Mouse (Mus musculus): ENCODE measurements around the gene Col8a2. TPM values are rescaled to one million over a fixed set of nuclear protein-coding genes. Genes with fewer than 3 reads are reported as not detected.

Col8a2 gene
- polyA plus RNA-seq, 1 experiment from 2014 or later, result 8.1 TPM

DNA sequence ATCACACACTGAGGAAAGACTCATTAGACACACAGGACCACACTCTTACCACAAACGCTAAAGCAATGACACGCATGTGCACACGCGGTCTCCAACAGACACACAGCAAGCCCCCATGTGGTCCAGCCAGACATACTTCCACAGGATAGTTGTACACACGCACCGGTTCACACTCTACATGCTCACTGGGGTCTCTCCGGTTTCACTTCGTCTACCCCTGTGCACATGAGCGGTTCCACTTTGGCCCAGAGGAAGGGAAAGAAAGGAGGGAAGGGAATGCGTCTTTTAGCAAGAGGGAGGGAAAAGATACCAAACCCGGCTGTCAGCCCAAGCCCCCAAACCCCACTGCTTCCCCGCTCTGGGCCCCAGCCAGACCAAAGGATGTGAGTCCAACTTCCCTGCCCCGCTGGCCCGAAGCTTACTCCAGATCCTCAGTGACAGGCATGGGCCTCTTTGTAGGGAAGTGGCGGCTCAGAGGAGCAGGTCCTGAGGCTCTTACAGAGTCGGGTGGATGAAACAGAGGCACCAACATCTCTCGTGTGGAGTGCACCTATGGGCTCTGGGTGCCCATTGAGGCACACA, 1.6 kb downstream of the Col8a2 start:
- WGBS, result 40% methylated on average over 17 of the region's 17 CpGs
- peak overlapping the region; percentile 19; the same call in 1 of the 2 replicates for H3K4me2 ChIP-seq
- ATAC-seq (ENCODE audit: low FRiP score, low read depth), result no peak
- H3K36me3 ChIP-seq, result no peaks in the 10 kb centered on the region
- H3K4me1 ChIP-seq (replicated peaks), result peaks cover 18% of the 10 kb centered on the region
- H3K27me3 ChIP-seq, result peaks cover 51% of the 10 kb centered on the region
- no peak overlapping the region for H3K27ac ChIP-seq (replicated peaks)
- H3K9me3 ChIP-seq, result no peaks in the 10 kb centered on the region
- no peak overlapping the region for H3K4me3 ChIP-seq
- H3K9ac ChIP-seq, result no peak overlapping the region

GRCm38 (mm10) chr4:126290314-126290713, 3.7 kb downstream of the Col8a2 start:
- Histone ChIP-seq H3K27me3 (peaks cover 47% of the 10 kb centered on the region), H3K9ac (no peak overlapping the region), H3K27ac (replicated peaks) (no peak overlapping the region), H3K9me3 (no peaks in the 10 kb centered on the region), H3K4me3 (no peak overlapping the region), H3K36me3 (no peaks in the 10 kb centered on the region), H3K4me1 (replicated peaks) (peaks cover 18% of the 10 kb centered on the region), H3K4me2 (no peak overlapping the region)
- WGBS, result 79% methylated on average over 8 of the region's 8 CpGs
- ATAC-seq (ENCODE audit: low FRiP score, low read depth), result no peak

DNA sequence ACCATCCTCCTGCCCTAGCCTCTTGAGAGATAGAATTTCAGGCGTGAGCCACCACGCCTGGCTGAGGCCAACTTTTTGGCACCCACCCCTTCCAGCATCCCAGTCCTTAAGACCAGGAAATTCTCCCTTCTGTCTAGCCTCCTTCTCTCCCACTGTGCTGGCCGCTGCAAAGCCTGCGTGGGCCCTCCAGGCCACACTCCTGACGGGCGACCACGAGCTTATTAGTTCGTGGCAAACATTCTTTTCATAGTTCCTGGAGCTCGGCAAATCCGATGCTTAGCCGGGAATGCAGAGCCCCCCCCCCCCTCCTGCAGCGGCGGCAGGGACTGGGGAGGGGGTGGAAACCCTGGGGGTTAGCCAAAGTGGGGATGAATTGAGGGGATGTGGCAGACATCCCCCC, 4.6 kb downstream of the Col8a2 start:
- Histone ChIP-seq H3K27ac (replicated peaks) (no peak overlapping the region), H3K9ac (no peak overlapping the region), H3K27me3 (peaks cover 49% of the 10 kb centered on the region), H3K4me1 (replicated peaks) (peaks cover 19% of the 10 kb centered on the region), H3K4me2 (no peak overlapping the region), H3K9me3 (no peaks in the 10 kb centered on the region), H3K36me3 (no peaks in the 10 kb centered on the region), H3K4me3 (no peak overlapping the region)
- 36% methylated on average over 13 of the region's 13 CpGs for WGBS
- no peak for ATAC-seq (ENCODE audit: low FRiP score, low read depth)

GRCm38 (mm10) chr4:126295152-126295551, 8.6 kb downstream of the Col8a2 start:
- no peaks in the 10 kb centered on the region for H3K36me3 ChIP-seq
- WGBS, result 77% methylated on average over 6 of the region's 6 CpGs
- peaks cover 46% of the 10 kb centered on the region for H3K27me3 ChIP-seq
- no peak for ATAC-seq (ENCODE audit: low FRiP score, low read depth)
- H3K4me2 ChIP-seq, result no peak overlapping the region
- H3K9me3 ChIP-seq, result no peaks in the 10 kb centered on the region
- no peak overlapping the region for H3K27ac ChIP-seq (replicated peaks)
- no peak overlapping the region for H3K4me3 ChIP-seq
- no peak overlapping the region for H3K9ac ChIP-seq
- peaks cover 13% of the 10 kb centered on the region for H3K4me1 ChIP-seq (replicated peaks)

- WGBS, result 40% methylated on average over 4 of the region's 4 CpGs
- no peak overlapping the region for H3K9ac ChIP-seq
- ATAC-seq (ENCODE audit: low FRiP score, low read depth), result no peak
- no peak overlapping the region for H3K4me3 ChIP-seq
- H3K4me2 ChIP-seq, result 0 out of 2 replicates have a peak overlapping the region, but pooled peaks have one; percentile 66
- no peaks in the 10 kb centered on the region for H3K9me3 ChIP-seq
- peaks cover 17% of the 10 kb centered on the region for H3K4me1 ChIP-seq (replicated peaks)
- H3K27me3 ChIP-seq, result peaks cover 54% of the 10 kb centered on the region
- H3K36me3 ChIP-seq, result no peaks in the 10 kb centered on the region
- no peak overlapping the region for H3K27ac ChIP-seq (replicated peaks)
Measured at GRCm38 (mm10) chr4:126295937-126296336, 9.3 kb downstream of the Col8a2 start.

GRCm38 (mm10) chr4:126296617-126297101, 10.1 kb downstream of the Col8a2 start:
- Histone ChIP-seq H3K9ac (peak overlapping the region; percentile 44), H3K36me3 (no peaks in the 10 kb centered on the region), H3K4me1 (replicated peaks) (peaks cover 24% of the 10 kb centered on the region), H3K4me2 (peak overlapping the region; percentile 66), H3K27me3 (peaks cover 61% of the 10 kb centered on the region), H3K27ac (replicated peaks) (no peak overlapping the region), H3K4me3 (peak overlapping the region; percentile 32), H3K9me3 (no peaks in the 10 kb centered on the region)
- peak; percentile 47 for ATAC-seq (ENCODE audit: low FRiP score, low read depth)
- under 1% methylated on average over 34 of the region's 34 CpGs for WGBS

DNA sequence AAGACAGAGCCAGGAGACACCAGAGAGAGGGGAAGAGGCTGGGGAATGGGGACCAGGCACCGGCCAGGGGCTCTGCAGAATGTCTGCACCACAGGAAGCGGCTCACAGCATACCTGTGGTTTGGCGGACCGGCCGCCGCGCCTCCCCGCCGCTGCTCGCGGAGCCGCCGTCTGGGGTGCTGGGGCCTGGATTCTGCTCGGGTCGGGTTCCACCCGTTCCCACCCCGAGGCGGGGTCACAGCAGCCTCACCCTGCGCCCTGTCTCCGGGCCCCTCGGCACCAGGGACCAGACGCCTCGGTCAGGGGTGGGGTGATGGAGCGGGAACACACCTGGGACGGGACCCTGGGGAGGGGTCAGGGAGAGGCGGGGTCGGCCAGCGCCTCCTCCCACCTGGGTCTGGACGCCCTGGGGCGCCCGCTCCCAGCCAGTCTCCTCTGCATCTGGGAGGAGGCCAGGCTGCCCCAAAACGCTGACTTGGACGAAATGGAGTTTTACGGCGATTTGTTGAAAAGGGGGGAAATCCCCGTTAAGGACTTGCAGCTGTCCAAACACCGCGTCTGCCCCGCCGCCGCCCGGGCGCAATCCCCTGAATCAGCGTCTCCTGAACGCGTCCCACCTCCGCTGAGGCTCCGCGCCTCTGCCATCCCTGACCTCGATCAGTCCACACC, 14.5 kb downstream of the Col8a2 start:
- Histone ChIP-seq H3K36me3 (no peaks in the 10 kb centered on the region), H3K9me3 (no peaks in the 10 kb centered on the region), H3K27ac (replicated peaks) (no peak overlapping the region), H3K4me2 (peak overlapping the region; percentile 51), H3K27me3 (peaks cover 68% of the 10 kb centered on the region), H3K4me1 (replicated peaks) (peaks cover 30% of the 10 kb centered on the region), H3K9ac (0 out of 2 replicates have a peak overlapping the region, but pooled peaks have one; percentile 18), H3K4me3 (peak overlapping the region; percentile 24)
- ATAC-seq (ENCODE audit: low FRiP score, low read depth), result no peak
- WGBS, result 2% methylated on average over 50 of the region's 50 CpGs

GRCm38 (mm10) chr4:126301584-126302309, 15.2 kb downstream of the Col8a2 start:
- no peaks in the 10 kb centered on the region for H3K9me3 ChIP-seq
- peaks cover 63% of the 10 kb centered on the region for H3K27me3 ChIP-seq
- peak overlapping the region; percentile 51 for H3K4me2 ChIP-seq
- ATAC-seq (ENCODE audit: low FRiP score, low read depth), result peak; percentile 46; the same call in 1 of the 2 replicates
- 3% methylated on average over 27 of the region's 27 CpGs for WGBS
- 0 out of 2 replicates have a peak overlapping the region, but pooled peaks have one; percentile 18 for H3K9ac ChIP-seq
- no peaks in the 10 kb centered on the region for H3K36me3 ChIP-seq
- H3K4me3 ChIP-seq, result peak overlapping the region; percentile 24
- H3K27ac ChIP-seq (replicated peaks), result no peak overlapping the region
- peaks cover 24% of the 10 kb centered on the region for H3K4me1 ChIP-seq (replicated peaks)

DNA sequence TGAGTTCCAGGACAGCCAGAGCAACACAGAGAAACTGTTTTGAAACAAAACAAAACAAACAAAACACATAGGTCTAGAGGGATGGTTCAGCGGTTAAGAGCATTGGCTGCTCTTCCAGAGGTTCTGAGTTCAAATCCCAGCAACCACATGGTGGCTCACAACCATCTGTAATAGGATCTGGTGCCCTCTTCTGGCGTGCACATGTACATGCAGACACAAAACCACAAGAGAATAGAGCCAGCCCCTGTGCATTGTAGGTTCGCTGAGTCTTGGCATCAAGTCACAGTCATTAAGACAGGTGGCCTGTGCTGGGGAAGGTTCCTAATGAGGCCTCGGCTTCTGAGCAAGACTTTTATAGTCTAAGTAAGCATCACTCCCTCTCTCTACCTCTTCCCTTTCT, 17.3 kb downstream of the Col8a2 start:
- Histone ChIP-seq H3K9ac (no peak overlapping the region), H3K36me3 (no peaks in the 10 kb centered on the region), H3K4me2 (no peak overlapping the region), H3K4me1 (replicated peaks) (peaks cover 17% of the 10 kb centered on the region), H3K9me3 (no peaks in the 10 kb centered on the region), H3K27me3 (peaks cover 51% of the 10 kb centered on the region), H3K27ac (replicated peaks) (no peak overlapping the region), H3K4me3 (no peak overlapping the region)
- WGBS, result 57% methylated on average over 4 of the region's 4 CpGs
- no peak for ATAC-seq (ENCODE audit: low FRiP score, low read depth)

DNA sequence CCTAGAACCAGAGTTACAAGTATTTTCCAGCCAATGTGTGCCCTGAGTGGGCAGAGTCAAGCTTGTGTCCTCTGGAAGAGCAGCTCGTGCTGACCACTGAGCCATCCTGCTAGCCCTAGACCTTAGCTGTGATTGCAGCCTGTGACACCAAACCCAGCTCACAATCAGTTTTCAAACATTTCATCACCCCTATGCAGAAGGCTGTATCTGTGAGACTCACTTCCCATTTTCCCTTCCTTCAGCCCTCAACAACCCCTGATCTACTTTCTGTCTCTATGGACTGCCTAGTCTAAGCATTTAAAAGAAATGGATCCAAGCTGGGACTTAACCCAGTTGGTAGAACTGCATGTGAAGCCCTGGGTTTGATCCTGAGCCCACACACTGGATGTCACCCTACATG, 18.8 kb downstream of the Col8a2 start:
- H3K27me3 ChIP-seq, result peaks cover 36% of the 10 kb centered on the region
- no peaks in the 10 kb centered on the region for H3K9me3 ChIP-seq
- H3K4me1 ChIP-seq (replicated peaks), result peaks cover 24% of the 10 kb centered on the region
- H3K27ac ChIP-seq (replicated peaks), result no peak overlapping the region
- H3K9ac ChIP-seq, result no peak overlapping the region
- 94% methylated on average over 1 of the region's 1 CpGs for WGBS
- no peak overlapping the region for H3K4me2 ChIP-seq
- no peak overlapping the region for H3K4me3 ChIP-seq
- ATAC-seq (ENCODE audit: low FRiP score, low read depth), result no peak
- no peaks in the 10 kb centered on the region for H3K36me3 ChIP-seq

DNA sequence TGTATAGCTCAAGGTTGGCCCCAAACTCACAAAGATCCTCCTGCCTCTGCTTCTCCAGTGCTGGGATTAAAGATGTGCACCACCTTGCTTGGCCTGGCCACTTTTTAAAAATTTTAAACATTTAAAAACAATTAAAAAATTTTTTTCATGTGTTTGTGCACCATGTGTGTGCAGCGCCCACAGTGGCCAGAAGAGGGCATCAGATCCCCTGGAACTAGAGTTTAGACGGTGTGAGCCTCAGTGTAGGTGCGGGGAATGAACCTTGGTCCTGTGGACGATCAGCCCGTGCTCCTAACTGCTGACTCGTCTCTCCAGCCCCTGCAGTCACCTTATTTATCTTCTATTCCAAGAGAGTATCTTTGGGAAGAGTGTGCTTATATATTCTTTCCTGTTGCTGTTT, 19.5 kb downstream of the Col8a2 start:
- Histone ChIP-seq H3K9ac (no peak overlapping the region), H3K27me3 (peaks cover 29% of the 10 kb centered on the region), H3K4me1 (replicated peaks) (peaks cover 19% of the 10 kb centered on the region), H3K4me2 (no peak overlapping the region), H3K27ac (replicated peaks) (no peak overlapping the region), H3K9me3 (no peaks in the 10 kb centered on the region), H3K36me3 (no peaks in the 10 kb centered on the region), H3K4me3 (no peak overlapping the region)
- ATAC-seq (ENCODE audit: low FRiP score, low read depth), result no peak
- 91% methylated on average over 6 of the region's 6 CpGs for WGBS

DNA sequence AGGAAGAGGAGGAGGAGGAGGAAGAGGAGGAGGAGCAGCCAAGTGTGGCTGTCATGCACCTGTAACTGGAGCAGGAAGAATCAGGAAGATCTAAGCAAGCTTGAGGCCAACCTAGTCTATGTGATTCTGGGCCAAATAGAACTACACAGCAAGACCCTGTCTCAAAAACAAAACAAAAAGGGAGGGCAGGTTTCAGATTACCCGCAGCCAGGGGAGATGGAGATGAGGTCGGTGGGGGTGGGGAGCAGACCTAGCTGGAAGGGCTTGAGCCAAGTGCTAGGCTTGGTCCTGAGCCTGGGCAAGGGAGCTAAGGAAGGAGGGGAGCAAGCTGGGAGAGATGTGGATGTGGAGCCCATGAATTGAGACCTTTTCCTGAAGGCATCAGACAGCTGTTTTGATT, 20.2 kb downstream of the Col8a2 start:
- 7% methylated on average over 2 of the region's 2 CpGs for WGBS
- ATAC-seq (ENCODE audit: low FRiP score, low read depth), result no peak
- Histone ChIP-seq H3K27me3 (peaks cover 22% of the 10 kb centered on the region), H3K4me3 (no peak overlapping the region), H3K4me2 (no peak overlapping the region), H3K4me1 (replicated peaks) (peaks cover 11% of the 10 kb centered on the region), H3K9me3 (no peaks in the 10 kb centered on the region), H3K9ac (no peak overlapping the region), H3K27ac (replicated peaks) (no peak overlapping the region), H3K36me3 (no peaks in the 10 kb centered on the region)
